Mouse (Mus musculus): ENCODE data around the gene Wdr26. TPM values are rescaled to one million over a fixed set of nuclear protein-coding genes. Genes with fewer than 3 reads are reported as not detected.

The Wdr26 gene
- polyA plus RNA-seq, 1 experiment from 2014 or later, result 46.0 TPM

GRCm38 (mm10) chr1:181232307-181233027 lies 20.7 kb upstream of the Wdr26 start:
- no peak overlapping the region for H3K4me2 ChIP-seq
- no peaks in the 10 kb centered on the region for H3K9me3 ChIP-seq
- no peak overlapping the region for H3K4me3 ChIP-seq
- 22% methylated on average over 8 of the region's 8 CpGs for WGBS
- no peaks in the 10 kb centered on the region for H3K27me3 ChIP-seq
- H3K27ac ChIP-seq, result no peak overlapping the region
- ATAC-seq (ENCODE audit: low FRiP score), result no peak
- peaks cover 8% of the 10 kb centered on the region; the same call in 1 of the 2 replicates for H3K4me1 ChIP-seq (replicated peaks)
- no peak overlapping the region for H3K9ac ChIP-seq
- no peaks in the 10 kb centered on the region for H3K36me3 ChIP-seq

GRCm38 (mm10) chr1:181231821-181232220 lies 20.0 kb upstream of the Wdr26 start:
- Histone ChIP-seq H3K4me1 (replicated peaks) (peaks cover 8% of the 10 kb centered on the region; the same call in 1 of the 2 replicates), H3K9me3 (no peaks in the 10 kb centered on the region), H3K27ac (no peak overlapping the region), H3K9ac (no peak overlapping the region), H3K4me2 (no peak overlapping the region), H3K36me3 (no peaks in the 10 kb centered on the region), H3K27me3 (no peaks in the 10 kb centered on the region), H3K4me3 (no peak overlapping the region)
- ATAC-seq (ENCODE audit: low FRiP score), result no peak
- 85% methylated on average over 9 of the region's 9 CpGs for WGBS

GRCm38 (mm10) chr1:181231262-181231661 lies 19.5 kb upstream of the Wdr26 start:
- Histone ChIP-seq H3K9ac (no peak overlapping the region), H3K27ac (no peak overlapping the region)
- WGBS, result 57% methylated on average over 7 of the region's 7 CpGs

GRCm38 (mm10) chr1:181230731-181231148 lies 18.9 kb upstream of the Wdr26 start:
- Histone ChIP-seq H3K9ac (no peak overlapping the region), H3K27ac (no peak overlapping the region), H3K9me3 (no peaks in the 10 kb centered on the region), H3K4me1 (replicated peaks) (peaks cover 8% of the 10 kb centered on the region; the same call in 1 of the 2 replicates), H3K36me3 (no peaks in the 10 kb centered on the region), H3K4me3 (no peak overlapping the region), H3K27me3 (no peaks in the 10 kb centered on the region), H3K4me2 (no peak overlapping the region)
- ATAC-seq (ENCODE audit: low FRiP score), result no peak
- 37% methylated on average over 10 of the region's 10 CpGs for WGBS

More at GRCm38 (mm10) chr1:181231262-181231661, 19.5 kb upstream of the Wdr26 start:
- no peaks in the 10 kb centered on the region for H3K36me3 ChIP-seq
- H3K4me3 ChIP-seq, result no peak overlapping the region
- H3K4me1 ChIP-seq (replicated peaks), result peaks cover 8% of the 10 kb centered on the region; the same call in 1 of the 2 replicates
- no peak overlapping the region for H3K4me2 ChIP-seq
- no peaks in the 10 kb centered on the region for H3K9me3 ChIP-seq
- no peak for ATAC-seq (ENCODE audit: low FRiP score)
- H3K27me3 ChIP-seq, result no peaks in the 10 kb centered on the region

- WGBS, result 91% methylated on average over 5 of the region's 5 CpGs
- H3K4me2 ChIP-seq, result no peak overlapping the region
- H3K9ac ChIP-seq, result no peak overlapping the region
- no peaks in the 10 kb centered on the region for H3K36me3 ChIP-seq
- H3K27me3 ChIP-seq, result no peaks in the 10 kb centered on the region
- no peak for ATAC-seq (ENCODE audit: low FRiP score)
- no peak overlapping the region for H3K27ac ChIP-seq
- H3K9me3 ChIP-seq, result no peaks in the 10 kb centered on the region
- peaks cover 8% of the 10 kb centered on the region; the same call in 1 of the 2 replicates for H3K4me1 ChIP-seq (replicated peaks)
- H3K4me3 ChIP-seq, result no peak overlapping the region
Measured at GRCm38 (mm10) chr1:181229046-181229445, 17.2 kb upstream of the Wdr26 start.

GRCm38 (mm10) chr1:181228591-181228990 lies 16.8 kb upstream of the Wdr26 start:
- ATAC-seq (ENCODE audit: low FRiP score), result no peak
- Histone ChIP-seq H3K9ac (no peak overlapping the region), H3K27me3 (no peaks in the 10 kb centered on the region), H3K4me2 (no peak overlapping the region), H3K4me1 (replicated peaks) (peaks cover 8% of the 10 kb centered on the region; the same call in 1 of the 2 replicates), H3K9me3 (no peaks in the 10 kb centered on the region), H3K4me3 (no peak overlapping the region), H3K27ac (no peak overlapping the region), H3K36me3 (no peaks in the 10 kb centered on the region)
- 74% methylated on average over 5 of the region's 5 CpGs for WGBS

- Histone ChIP-seq H3K4me2 (no peak overlapping the region), H3K4me3 (no peak overlapping the region), H3K4me1 (replicated peaks) (peaks cover 8% of the 10 kb centered on the region; the same call in 1 of the 2 replicates), H3K9ac (no peak overlapping the region), H3K36me3 (no peaks in the 10 kb centered on the region), H3K27ac (no peak overlapping the region), H3K27me3 (no peaks in the 10 kb centered on the region), H3K9me3 (no peaks in the 10 kb centered on the region)
- no peak for ATAC-seq (ENCODE audit: low FRiP score)
- WGBS, result 82% methylated on average over 11 of the region's 11 CpGs
Measured at GRCm38 (mm10) chr1:181227804-181228203, 16.0 kb upstream of the Wdr26 start.

- H3K9me3 ChIP-seq, result no peaks in the 10 kb centered on the region
- H3K4me3 ChIP-seq, result no peak overlapping the region
- no peak overlapping the region for H3K4me2 ChIP-seq
- no peaks in the 10 kb centered on the region for H3K36me3 ChIP-seq
- no peak overlapping the region for H3K27ac ChIP-seq
- 81% methylated on average over 11 of the region's 11 CpGs for WGBS
- H3K27me3 ChIP-seq, result no peaks in the 10 kb centered on the region
- ATAC-seq (ENCODE audit: low FRiP score), result no peak
- peaks cover 8% of the 10 kb centered on the region; the same call in 1 of the 2 replicates for H3K4me1 ChIP-seq (replicated peaks)
- H3K9ac ChIP-seq, result no peak overlapping the region
Measured at GRCm38 (mm10) chr1:181226850-181227249, 15.0 kb upstream of the Wdr26 start.

- Histone ChIP-seq H3K36me3 (no peaks in the 10 kb centered on the region), H3K4me2 (no peak overlapping the region), H3K4me1 (replicated peaks) (no peaks in the 10 kb centered on the region), H3K4me3 (no peak overlapping the region), H3K27me3 (no peaks in the 10 kb centered on the region), H3K27ac (no peak overlapping the region), H3K9ac (no peak overlapping the region), H3K9me3 (no peaks in the 10 kb centered on the region)
- no peak for ATAC-seq (ENCODE audit: low FRiP score)
- 70% methylated on average over 5 of the region's 5 CpGs for whole genome bisulfite sequencing
Measured at GRCm38 (mm10) chr1:181225281-181225680, 13.5 kb upstream of the Wdr26 start.

- Histone ChIP-seq H3K27me3 (no peaks in the 10 kb centered on the region), H3K4me2 (no peak overlapping the region), H3K9ac (no peak overlapping the region), H3K27ac (no peak overlapping the region), H3K4me1 (replicated peaks) (no peaks in the 10 kb centered on the region), H3K9me3 (no peaks in the 10 kb centered on the region), H3K36me3 (no peaks in the 10 kb centered on the region), H3K4me3 (no peak overlapping the region)
- ATAC-seq (ENCODE audit: low FRiP score), result no peak
- 33% methylated on average over 1 of the region's 1 CpGs for WGBS
Measured at GRCm38 (mm10) chr1:181222041-181222440, 10.2 kb upstream of the Wdr26 start.

- Histone ChIP-seq H3K4me1 (replicated peaks) (peaks cover 10% of the 10 kb centered on the region), H3K4me2 (no peak overlapping the region), H3K4me3 (no peak overlapping the region), H3K27ac (no peak overlapping the region), H3K9me3 (no peaks in the 10 kb centered on the region), H3K36me3 (no peaks in the 10 kb centered on the region), H3K27me3 (no peaks in the 10 kb centered on the region), H3K9ac (no peak overlapping the region; the same call in 1 of the 2 replicates)
- ATAC-seq (ENCODE audit: low FRiP score), result no peak
- WGBS, result 55% methylated on average over 4 of the region's 4 CpGs
Measured at GRCm38 (mm10) chr1:181216315-181216714, 4.5 kb upstream of the Wdr26 start.

GRCm38 (mm10) chr1:181214296-181215035 lies 2.7 kb upstream of the Wdr26 start:
- ATAC-seq (ENCODE audit: low FRiP score), result no peak
- no peak overlapping the region for H3K9ac ChIP-seq
- no peaks in the 10 kb centered on the region for H3K27me3 ChIP-seq
- H3K27ac ChIP-seq, result no peak overlapping the region
- no peak overlapping the region for H3K4me2 ChIP-seq
- no peaks in the 10 kb centered on the region for H3K36me3 ChIP-seq
- H3K9me3 ChIP-seq, result no peaks in the 10 kb centered on the region
- 86% methylated on average over 8 of the region's 8 CpGs for whole genome bisulfite sequencing
- no peak overlapping the region for H3K4me3 ChIP-seq
- H3K4me1 ChIP-seq (replicated peaks), result peaks cover 20% of the 10 kb centered on the region

Measured in hindbrain, embryonic 13.5 days (tissue).